Mouse (Mus musculus) stomach, postnatal 0 days (tissue): ENCODE data around the gene Ms4a3. TPM values are rescaled to one million over a fixed set of nuclear protein-coding genes. Genes with fewer than 3 reads are reported as not detected.

Source experiments
- ATAC-seq: fragments of 200-750 bp; cut with Nextera tagmentation; 2 replicates; pipeline ENCODE4 v1.8.0; 2017; ENCODE audit not compliant: low FRiP score, low TSS enrichment
- DNase-seq: peaks from one replicate; pipeline ENCODE4 v3.0.0-alpha.2; 2016; ENCODE audit warnings: low spot score
- H3K27ac ChIP-seq: fragments of 300-500 bp; sonication (generic); replicated peaks from 2 replicates; pipeline ENCODE4 v1.5.1; 2014; ENCODE audit warnings: mild to moderate bottlenecking, control low read depth
- H3K27me3 ChIP-seq: fragments of 300-500 bp; sonication (generic); 2 replicates; pipeline ENCODE4 v1.6.1; 2014; ENCODE audit warnings: low read length; ENCODE audit not compliant: control insufficient read depth, insufficient read depth
- H3K36me3 ChIP-seq: fragments of 300-500 bp; sonication (generic); 2 replicates; pipeline ENCODE4 v1.6.1; 2014; ENCODE audit warnings: low read length, mixed read lengths; ENCODE audit not compliant: control insufficient read depth, insufficient read depth
- H3K4me1 ChIP-seq: fragments of 300-500 bp; sonication (generic); replicated peaks from 2 replicates; pipeline ENCODE4 v1.6.1; 2014; ENCODE audit warnings: antibody characterized with exemption; ENCODE audit not compliant: control insufficient read depth, insufficient read depth
- H3K4me2 ChIP-seq: fragments of 300-500 bp; sonication (generic); replicated peaks from 2 replicates; pipeline ENCODE4 v1.6.1; 2014; ENCODE audit warnings: low read depth, mild to moderate bottlenecking, control low read depth, moderate library complexity
- H3K4me3 ChIP-seq: fragments of 300-500 bp; sonication (generic); 2 replicates; pipeline ENCODE4 v1.5.1; 2014; ENCODE audit warnings: low read depth, low read length, control low read depth
- H3K9ac ChIP-seq: fragments of 300-500 bp; sonication (generic); 2 replicates; pipeline ENCODE4 v1.6.1; 2014; ENCODE audit warnings: mild to moderate bottlenecking, low read length, control low read depth, mixed read lengths
- H3K9me3 ChIP-seq: fragments of 300-500 bp; sonication (generic); 2 replicates; pipeline ENCODE4 v1.6.1; 2016; ENCODE audit warnings: low read length; ENCODE audit not compliant: control insufficient read depth
- CTCF ChIP-seq: IDR thresholded peaks from 2 replicates; pipeline ENCODE4 v1.5.1; 2016; ENCODE audit warnings: antibody characterized with exemption, low read depth, mild to moderate bottlenecking, moderate library complexity
- EP300 ChIP-seq: optimal IDR thresholded peaks from 2 replicates; pipeline ENCODE3; 2016; ENCODE audit warnings: antibody characterized with exemption
- WGBS: fragments of 180-500 bp; shearing (Covaris S2); extraction: QIAGEN DNeasy Blood & Tissue Kit; methylation state at CpG from one replicate; pipeline ENCODE4 v1.1.7; 2014; 5-methylcytosine and 5-hydroxymethylcytosine counted together
- polyA plus RNA-seq: library from polyadenylated mRNA; unstranded; fragments of >200 nt; fragmentation: Nextera tagmentation; extraction: Ambion mirVana; gene quantifications from 2 replicates; pipeline ENCODE4 v1.2.1, GENCODE M21; 2015

Ms4a3 gene
- polyA plus RNA-seq, 1 experiment from 2014 or later = 0.10 TPM

DNA sequence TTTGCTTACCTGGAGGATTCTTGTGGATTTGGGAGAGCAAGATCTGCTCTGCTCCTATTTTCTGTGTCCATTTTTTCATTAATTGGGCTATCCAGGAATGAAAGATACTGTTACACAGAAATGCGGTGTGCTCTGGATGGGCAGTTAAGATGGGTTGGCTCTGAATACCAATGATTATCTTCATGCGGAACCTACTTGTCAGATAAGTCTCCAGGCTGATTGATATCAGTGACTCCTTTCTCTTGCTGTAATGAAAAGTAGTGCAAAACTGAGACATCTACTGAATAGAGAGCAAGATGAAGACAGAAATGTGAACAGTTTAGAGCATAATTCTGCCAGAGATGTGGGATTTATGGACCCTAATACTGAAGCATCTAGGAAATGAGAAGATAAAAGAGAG, 17.1 kb downstream of the Ms4a3 start, which contains the start of gene Ms4a2:
Ms4a2 (minus strand) TSS at position 169 of the 400 bp plus-strand sequence.
- H3K27ac ChIP-seq = no peak within 1 kb of the TSS
- H3K4me3 ChIP-seq = no peak within 1 kb of the TSS
- no peaks in the 10 kb centered on the region for H3K4me1 ChIP-seq
- H3K9ac ChIP-seq = no peak within 1 kb of the TSS
- TF ChIP-seq CTCF (no peak), EP300 (no peak)
- WGBS = 86% methylated on average over 2 of the region's 2 CpGs
- no peak for ATAC-seq
- H3K27me3 ChIP-seq = no peaks in the 10 kb centered on the region
- H3K9me3 ChIP-seq = no peaks in the 10 kb centered on the region
- DNase-seq = no peak
- H3K36me3 ChIP-seq = no peaks in the 10 kb centered on the region
- H3K4me2 ChIP-seq = no peak within 1 kb of the TSS

DNA sequence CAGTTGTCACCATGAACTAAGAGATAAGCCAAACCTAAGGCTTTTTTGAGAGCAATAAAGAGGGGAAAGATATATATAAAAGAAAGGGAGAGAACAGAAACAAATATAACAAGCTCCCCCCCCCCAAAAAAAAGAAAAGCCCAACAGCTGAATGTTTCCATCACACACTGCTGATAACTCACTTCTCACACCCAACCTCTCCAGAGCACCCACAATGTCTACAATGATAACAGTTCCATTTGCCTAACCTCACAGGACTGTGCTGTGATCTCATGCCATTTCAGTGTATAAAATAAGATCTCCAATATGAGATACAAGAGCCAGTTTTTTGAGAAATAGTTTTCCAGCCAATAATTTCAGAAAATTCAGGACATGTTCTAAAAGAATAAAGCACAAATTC, 22.7 kb downstream of the Ms4a3 start:
- Histone ChIP-seq H3K27me3 (no peaks in the 10 kb centered on the region), H3K27ac (no peak overlapping the region), H3K4me2 (no peak overlapping the region), H3K9me3 (no peaks in the 10 kb centered on the region), H3K4me3 (no peak overlapping the region), H3K4me1 (no peaks in the 10 kb centered on the region), H3K9ac (no peak overlapping the region), H3K36me3 (no peaks in the 10 kb centered on the region)
- ATAC-seq (no peak), DNase-seq (no peak)
- TF ChIP-seq CTCF = no peak
- TF ChIP-seq EP300 = no peak

DNA sequence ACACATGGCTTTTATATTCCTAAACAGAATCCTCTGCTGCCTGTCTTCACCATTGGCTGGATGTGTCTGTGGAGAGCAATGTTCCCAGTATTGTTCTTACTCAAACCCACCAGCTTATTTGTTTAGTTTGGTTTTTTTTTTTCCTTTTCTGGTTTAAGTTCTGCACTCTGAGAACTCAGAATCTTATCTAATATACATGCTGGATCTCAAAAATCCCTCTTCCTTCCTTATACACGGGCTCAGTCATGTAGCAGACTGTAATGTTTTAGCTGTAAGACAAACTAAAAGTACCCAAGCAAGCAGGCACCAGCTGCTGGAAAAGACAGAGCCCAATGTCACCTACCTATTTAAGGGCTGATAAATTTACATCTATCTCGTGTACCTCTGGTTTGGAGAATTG, 25.8 kb downstream of the Ms4a3 start:
- Histone ChIP-seq H3K27me3 (no peaks in the 10 kb centered on the region), H3K9ac (no peak overlapping the region), H3K36me3 (no peaks in the 10 kb centered on the region), H3K9me3 (no peaks in the 10 kb centered on the region), H3K4me1 (no peaks in the 10 kb centered on the region), H3K4me2 (no peak overlapping the region), H3K4me3 (no peak overlapping the region), H3K27ac (no peak overlapping the region)
- no peak for ATAC-seq
- 52% methylated on average over 2 of the region's 2 CpGs for WGBS
- DNase-seq = no peak
- no peak for TF ChIP-seq EP300

DNA sequence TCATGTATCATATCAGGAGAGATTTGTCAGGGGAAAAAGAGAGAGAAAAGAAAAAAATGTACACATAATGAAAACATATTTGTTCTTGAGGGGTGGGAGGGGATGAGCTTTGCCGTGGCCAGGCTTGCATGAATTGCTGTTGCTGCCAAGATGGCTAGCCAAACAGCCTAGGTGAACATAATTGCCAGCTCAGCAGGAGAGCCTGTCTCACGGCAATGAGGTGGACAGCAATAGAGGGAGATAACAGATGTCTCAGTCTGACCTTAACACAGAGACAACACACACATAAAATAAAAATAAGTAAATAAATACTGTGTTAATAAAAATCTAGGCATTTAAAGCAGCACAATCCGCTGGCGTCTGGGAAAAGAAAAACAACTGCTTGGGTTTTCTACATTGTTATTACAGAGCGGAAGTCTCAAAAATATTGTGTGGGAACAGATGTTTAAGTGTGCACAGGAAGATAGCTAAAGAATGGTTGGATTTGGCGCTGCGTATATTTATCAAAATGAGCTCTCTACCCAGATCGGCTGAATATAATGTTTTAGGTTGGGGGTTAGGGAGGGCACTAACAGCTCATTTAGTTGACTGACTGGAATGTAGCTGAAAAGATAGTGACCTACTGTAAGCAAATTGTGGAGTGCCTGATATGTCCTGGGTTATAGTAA, 26.7 kb downstream of the Ms4a3 start:
- no peak overlapping the region for H3K4me3 ChIP-seq
- H3K36me3 ChIP-seq = no peaks in the 10 kb centered on the region
- H3K27me3 ChIP-seq = no peaks in the 10 kb centered on the region
- no peak overlapping the region for H3K9ac ChIP-seq
- no peak overlapping the region for H3K27ac ChIP-seq
- H3K4me2 ChIP-seq = no peak overlapping the region
- ATAC-seq (no peak), DNase-seq (no peak)
- TF ChIP-seq CTCF = no peak
- WGBS = 44% methylated on average over 8 of the region's 8 CpGs
- no peaks in the 10 kb centered on the region for H3K4me1 ChIP-seq
- no peaks in the 10 kb centered on the region for H3K9me3 ChIP-seq

DNA sequence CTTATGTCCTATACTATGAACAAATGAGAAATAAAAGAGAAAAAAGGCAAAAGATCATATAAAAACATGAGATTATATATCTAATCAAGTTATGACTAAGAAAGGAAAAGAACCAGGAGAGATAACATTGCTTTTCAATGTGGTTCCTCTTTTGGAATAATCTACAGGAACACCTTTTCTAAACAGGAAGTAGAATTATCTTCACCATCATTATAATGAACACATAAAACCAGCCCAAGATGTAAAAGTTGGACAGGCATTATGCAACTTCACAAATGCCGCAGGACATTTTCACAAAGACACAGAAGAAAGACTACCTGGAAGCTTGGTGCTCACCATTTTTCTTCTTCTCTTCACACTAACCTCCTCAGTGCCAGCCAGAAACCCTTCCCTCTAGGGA, 27.6 kb downstream of the Ms4a3 start:
- H3K27ac ChIP-seq = no peak overlapping the region
- 91% methylated on average over 1 of the region's 1 CpGs for WGBS
- no peak for DNase-seq
- no peak overlapping the region for H3K9ac ChIP-seq
- no peaks in the 10 kb centered on the region for H3K36me3 ChIP-seq
- H3K4me1 ChIP-seq = no peaks in the 10 kb centered on the region
- no peak for TF ChIP-seq EP300
- TF ChIP-seq CTCF = no peak
- ATAC-seq = no peak
- no peak overlapping the region for H3K4me3 ChIP-seq
- no peaks in the 10 kb centered on the region for H3K27me3 ChIP-seq
- no peaks in the 10 kb centered on the region for H3K9me3 ChIP-seq
- no peak overlapping the region for H3K4me2 ChIP-seq

DNA sequence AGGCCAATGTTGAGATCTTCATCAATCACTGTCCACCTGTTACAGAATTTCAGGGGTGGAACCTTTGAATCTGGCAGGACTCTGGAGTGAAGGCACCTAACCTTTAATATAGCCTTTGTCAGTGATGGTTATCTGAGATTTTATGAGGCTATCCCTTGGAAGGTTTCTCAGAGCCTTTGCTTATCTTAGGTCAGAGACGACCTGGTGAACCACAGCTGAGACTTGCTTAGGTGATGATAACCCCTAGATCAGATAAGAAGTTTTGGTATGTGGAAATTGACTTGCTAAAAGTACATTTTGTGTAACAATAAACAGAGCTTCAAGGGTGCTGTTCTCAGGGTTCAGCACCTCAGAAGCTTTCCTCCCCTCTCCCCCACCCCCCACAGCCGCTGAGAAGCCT, 28.4 kb downstream of the Ms4a3 start:
- ATAC-seq (no peak), DNase-seq (no peak)
- Histone ChIP-seq H3K4me1 (no peaks in the 10 kb centered on the region), H3K27me3 (no peaks in the 10 kb centered on the region), H3K27ac (no peak overlapping the region), H3K4me3 (no peak overlapping the region), H3K4me2 (no peak overlapping the region), H3K9me3 (no peaks in the 10 kb centered on the region), H3K9ac (no peak overlapping the region), H3K36me3 (no peaks in the 10 kb centered on the region)
- 42% methylated on average over 2 of the region's 2 CpGs for WGBS
- no peak for TF ChIP-seq EP300
- no peak for TF ChIP-seq CTCF
